Mouse (Mus musculus): ENCODE measurements around the gene Pdk4.
A peak's percentile ranks its signal among the peaks of the same experiment; 100 is the strongest.

Pdk4 gene

DNA sequence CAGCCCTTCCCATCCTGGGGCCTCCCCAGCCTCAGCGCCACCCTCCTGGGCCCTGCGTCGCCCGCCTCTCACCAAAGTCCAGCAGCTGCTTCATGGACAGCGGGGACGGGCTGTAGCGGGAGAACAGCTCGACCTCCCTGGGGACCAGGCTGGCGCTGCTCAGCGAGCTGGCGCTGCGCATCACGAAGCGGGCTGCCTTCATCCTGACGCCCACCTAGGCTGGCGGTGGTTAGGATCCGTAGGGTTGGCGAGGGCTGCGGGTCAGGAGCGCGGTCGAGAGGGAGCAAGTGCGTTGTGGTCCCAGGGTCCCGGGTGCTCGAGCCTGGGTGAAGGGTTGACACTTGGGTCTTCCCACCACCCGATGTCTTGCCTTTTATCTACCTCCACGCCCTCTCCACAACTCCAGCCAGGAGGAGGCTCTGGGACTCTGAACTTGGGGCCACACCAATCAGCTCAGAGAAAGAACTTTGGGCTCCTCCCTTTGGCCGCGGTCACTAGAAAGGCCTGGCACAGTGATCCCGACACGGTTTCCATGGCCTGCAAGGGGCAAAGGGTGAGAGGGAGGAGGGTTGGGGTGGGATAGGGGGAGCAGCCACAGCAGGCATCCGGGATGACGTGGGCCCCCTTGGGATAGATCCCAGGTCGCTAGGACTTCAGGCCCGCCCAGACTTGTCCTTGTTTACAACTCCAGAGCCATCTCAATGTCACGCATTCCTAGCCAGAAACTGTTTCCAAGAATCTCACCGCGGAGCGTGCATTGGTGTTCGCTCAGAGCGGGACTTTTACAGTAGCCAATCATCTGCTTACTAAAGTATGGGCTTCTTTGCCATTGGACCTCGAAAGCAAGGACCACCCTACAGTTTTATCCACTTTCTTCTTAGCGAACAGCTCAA, at the start of gene Pdk4:
Pdk4 (minus strand) TSS at position 349 of the 893 bp plus-strand sequence.
- DNase-seq (ENCODE audit: extremely low read depth, insufficient read length, low spot score) = peak; percentile 94

DNA sequence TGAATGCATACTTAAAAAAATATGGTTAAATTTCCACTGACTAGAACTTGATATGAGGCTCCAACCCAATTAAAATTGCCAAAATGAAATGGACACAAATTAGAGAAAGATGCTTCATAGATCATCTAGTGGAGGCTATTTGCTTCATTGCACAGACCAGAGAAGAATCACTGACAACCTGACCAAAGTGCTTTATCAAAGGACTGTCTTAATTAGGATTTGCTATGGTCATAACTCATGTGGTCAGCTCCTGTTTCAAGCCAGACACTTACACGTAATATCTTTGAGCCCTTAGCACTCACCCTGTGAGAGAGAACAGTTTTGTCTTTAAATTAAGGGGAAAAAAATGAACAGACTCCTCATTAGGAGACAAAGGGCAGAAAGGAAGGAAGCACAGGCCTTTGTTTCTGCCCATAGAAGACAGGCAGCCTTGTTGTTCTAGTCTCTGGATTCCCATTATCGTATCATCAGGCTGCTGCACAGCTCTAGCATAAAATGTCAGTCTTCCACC, 41.8 kb upstream of the Pdk4 start:
- DNase-seq (ENCODE audit: extremely low read depth, insufficient read length, low spot score) = no peak

DNA sequence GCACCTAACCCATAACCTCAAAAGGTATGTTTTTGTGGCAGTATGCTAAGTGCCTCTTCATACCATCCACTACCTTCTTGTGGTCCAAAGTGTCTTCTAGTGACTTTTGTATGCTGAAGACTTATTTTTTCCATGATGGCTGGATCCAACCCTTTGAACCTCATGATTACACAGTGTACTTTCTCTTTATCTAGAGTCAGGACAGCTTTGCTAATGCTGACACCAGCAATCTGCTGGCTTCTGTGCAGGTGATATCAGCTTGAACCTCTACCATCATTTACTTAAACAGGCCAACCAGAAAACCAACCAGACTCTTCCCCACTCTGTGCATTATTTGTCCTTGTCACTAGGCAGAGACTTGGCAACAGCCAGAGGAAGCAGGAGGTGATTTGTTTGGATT, 39.6 kb upstream of the Pdk4 start:
- no peak for DNase-seq (ENCODE audit: extremely low read depth, insufficient read length, low spot score)

DNA sequence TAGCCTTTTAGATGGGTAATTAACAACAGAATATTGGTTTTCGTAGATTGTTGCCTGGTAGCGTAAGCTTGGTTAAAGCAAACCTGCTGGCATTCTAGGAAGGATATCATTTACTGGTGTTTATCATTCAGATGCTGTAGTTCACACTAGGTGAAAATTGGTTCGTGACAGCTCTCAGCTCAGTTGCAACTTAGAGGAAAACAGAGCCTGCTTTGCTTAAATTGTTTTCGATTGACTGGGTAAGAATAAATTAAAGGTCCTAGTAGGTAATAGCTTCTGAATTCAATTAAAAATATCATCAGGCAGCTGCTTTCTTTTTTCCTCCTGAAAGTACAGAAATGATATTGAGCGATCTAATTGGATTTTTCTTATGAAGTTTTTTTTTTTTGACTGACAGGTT, 21.0 kb upstream of the Pdk4 start:
- no peak for DNase-seq (ENCODE audit: extremely low read depth, insufficient read length, low spot score)

DNA sequence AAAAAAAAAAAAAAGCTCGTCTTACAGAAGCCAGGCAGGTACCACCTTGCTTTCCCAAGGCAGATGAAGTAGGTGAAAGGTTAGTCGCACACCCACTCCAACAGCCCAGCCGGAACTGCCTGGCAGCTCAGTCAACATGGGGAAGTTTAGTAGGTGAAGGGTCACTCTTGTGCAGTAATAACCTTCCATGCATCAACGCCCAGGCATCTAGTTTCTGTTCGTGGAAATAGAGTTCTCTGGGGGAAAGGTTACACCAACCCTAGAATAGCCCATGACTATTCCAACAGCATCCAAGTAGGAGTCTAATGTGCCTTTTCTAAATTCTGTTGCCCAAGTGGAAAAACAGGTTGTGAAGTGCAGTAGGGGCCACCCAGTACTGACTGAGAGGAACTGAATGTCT, 13.6 kb upstream of the Pdk4 start:
- DNase-seq (ENCODE audit: extremely low read depth, insufficient read length, low spot score) = no peak

DNA sequence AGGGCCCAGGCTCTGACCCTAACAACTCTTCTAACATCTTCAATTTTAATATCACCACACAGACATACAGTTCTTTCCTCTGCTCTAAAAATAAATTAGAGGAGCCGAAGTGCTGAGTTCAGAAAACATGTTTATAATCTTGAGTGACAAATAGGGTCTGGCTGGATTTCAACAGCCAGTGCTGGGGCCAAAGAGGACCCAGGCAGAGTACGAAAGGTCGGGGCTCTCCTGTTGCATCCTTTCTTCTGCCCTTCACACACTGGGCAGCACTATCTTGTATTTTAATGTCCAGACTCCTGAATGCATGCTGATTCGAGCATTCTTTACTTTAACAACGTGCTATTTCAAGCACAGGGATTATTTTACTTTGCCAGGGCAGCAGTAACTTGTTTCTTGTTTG, 13.2 kb upstream of the Pdk4 start:
- no peak for DNase-seq (ENCODE audit: extremely low read depth, insufficient read length, low spot score)

DNA sequence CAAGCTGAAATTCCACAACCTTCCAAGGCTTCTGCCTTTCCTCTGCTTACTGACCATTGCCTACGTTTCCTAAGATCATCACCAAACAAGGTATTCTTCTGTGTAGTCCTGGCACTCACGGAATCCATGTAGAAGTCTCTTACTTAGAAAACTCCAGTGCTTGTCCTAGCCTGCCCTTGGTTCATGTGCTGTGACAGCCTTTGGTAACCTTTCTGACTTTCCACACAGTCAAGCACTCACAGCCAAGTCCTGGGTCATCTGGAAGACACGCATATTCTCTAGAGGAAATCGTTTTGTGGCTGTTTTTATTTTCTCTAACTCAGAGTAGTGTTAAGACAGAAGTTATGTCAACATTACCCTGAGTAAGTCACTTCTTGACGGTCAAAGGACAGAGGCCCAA, 11.7 kb upstream of the Pdk4 start:
- DNase-seq (ENCODE audit: extremely low read depth, insufficient read length, low spot score) = no peak

DNA sequence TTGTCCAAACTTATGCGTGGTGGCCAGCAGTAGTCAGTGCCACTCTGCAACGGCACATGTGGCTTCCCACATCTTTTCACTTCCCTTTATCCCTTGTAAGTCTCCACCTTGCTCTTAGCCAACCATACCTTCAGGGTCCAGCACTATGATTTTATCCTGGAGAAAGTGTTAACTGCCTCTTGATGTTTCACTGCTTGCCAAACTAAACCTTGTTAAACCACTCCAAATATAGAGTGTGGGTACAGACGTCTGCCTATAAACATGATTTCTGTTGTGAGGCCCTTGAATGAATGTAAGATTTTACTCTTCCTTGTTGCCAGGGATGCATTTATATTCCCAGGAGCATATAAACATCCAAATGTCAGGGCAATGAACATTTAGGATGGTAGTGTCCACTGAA, 10.2 kb upstream of the Pdk4 start:
- no peak for DNase-seq (ENCODE audit: extremely low read depth, insufficient read length, low spot score)

DNA sequence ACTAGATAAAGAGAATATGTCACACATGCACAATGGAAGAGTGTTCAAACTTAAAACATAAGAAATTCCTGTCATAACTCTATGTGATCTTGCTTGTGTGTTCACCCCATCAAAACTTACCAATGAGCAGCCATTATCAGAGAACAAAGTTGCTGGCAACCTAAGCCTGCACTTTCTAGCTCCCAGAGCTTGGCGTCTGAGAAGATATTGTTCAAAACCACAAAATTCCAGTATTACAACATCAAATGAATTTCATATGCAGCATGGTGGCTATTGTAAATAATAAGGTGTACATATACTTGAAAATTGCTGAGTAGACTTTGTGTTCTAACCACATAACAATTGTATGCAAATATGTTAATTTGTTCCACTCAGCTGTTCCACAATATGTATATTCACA, 6.7 kb upstream of the Pdk4 start:
- no peak for DNase-seq (ENCODE audit: extremely low read depth, insufficient read length, low spot score)

DNA sequence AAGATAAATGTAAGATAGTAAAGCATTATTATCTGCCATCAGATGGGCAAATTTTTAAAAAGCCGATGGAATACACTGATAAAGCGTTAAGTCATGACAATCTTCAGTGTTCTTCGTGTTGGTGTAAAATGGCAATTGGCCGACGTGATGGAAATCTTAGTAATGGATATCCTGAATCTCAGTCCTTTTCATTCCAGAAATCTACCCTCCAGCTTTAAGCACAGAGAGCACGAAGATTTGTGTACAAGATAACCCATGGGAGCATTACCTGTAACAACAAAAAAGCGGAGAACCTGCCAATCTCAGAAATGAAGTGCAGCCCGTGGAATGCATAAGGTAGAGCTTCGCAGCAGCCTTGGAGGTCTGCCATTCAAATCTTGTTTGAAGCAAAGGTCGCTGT, 5.4 kb upstream of the Pdk4 start:
- DNase-seq (ENCODE audit: extremely low read depth, insufficient read length, low spot score) = no peak

DNA sequence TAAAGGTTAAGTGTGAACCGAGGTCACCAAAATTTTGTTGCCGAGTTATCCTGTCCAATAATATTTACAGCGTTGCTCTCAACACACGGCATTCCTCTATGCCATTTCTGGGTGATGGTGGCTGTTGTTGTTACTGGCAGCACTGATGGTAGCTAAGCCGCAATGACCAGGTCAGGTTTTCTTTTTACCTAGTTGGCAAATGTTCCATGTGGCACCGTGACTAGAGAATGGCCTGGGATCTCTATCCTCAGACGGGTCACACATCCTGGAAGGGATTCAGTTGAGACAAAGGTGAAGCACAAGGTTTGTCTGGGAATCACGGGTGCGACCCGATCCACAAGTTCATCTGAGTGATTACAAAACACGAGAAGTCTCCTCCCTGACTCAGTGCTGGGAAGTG, 2.6 kb upstream of the Pdk4 start:
- DNase-seq (ENCODE audit: extremely low read depth, insufficient read length, low spot score) = no peak

DNA sequence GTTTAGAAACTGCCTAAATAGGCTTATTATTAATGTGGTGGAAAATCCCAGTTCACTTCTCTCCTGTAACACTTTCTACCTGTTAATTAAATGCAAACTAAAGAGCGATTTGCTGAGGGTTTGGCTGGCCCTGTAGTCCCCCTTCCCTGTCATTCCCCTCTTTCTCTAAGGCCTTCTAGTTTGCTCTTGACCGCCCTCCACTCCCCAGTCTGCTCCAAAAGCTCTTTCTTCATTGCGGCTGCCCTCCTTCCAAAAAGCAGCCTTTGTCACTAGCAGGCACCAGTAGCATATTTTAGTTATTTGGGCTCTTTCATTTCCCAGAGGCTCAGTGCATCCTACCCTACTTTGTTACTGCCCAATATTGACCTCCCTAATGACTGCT, 736 bp upstream of the Pdk4 start:
- DNase-seq (ENCODE audit: extremely low read depth, insufficient read length, low spot score) = peak; percentile 13

DNA sequence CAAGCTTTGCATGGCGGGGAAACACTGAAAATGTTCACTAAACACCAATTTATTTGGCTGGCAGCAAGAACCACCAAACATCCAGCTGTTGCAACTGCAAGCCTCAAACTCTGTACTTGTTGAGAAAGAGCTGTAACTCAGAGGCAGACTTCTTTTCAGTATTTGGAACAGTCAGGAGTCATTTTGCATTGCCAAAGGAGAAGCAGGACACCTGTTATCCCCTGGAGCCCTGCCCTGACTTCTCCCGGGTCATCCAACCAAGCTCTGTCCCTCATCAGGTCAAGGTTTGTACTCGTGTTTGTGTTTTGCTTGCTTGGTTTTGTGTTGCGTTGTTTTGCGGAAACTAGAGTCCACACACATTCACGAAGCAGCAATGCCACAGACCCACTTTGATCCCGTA, 11.1 kb downstream of the Pdk4 start:
- no peak for DNase-seq (ENCODE audit: extremely low read depth, insufficient read length, low spot score)

DNA sequence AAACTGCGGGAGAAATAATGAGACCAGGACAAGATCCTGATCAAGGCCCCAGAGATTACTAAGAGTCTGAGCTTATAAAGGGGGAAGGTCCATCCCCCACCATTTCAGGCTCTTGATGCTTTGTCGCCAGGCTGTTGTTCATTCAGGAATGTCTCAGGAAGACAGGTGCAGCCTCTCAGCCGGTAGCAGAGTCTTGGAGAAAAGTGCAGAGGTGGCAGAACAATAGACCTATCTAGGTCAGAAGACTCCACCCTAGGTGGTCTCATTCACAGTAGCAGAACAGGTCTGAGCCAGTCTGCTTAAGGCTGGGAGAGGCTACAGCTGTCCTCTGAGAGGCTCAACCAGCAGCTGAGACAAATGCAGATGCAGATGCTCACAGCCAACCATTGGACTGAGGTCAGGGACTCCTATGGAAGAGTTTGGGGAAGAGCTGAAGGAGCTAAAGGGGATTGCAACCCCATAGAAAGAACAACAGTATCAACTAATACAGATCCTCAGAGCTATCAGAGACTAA, 13.8 kb downstream of the Pdk4 start:
- DNase-seq (ENCODE audit: extremely low read depth, insufficient read length, low spot score) = no peak

DNA sequence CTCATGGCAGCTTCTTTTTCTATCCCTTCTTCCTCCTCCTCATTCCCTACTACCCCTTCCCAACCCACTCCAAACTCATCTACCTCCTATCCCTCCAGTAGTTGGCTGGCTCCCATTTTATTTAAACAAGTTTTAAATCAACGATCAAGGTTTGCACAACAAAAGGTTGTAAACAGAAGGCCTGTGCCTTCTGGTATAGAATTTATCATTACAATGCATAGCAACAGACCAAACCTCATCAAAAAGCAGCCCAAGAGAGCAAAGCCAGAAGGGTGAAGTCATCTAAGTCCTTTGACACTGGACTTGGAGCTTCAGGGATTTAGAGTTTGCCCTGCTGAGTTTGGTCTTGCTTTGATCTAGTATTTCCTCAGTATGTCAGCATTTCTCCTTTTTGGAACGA, 15.0 kb downstream of the Pdk4 start:
- DNase-seq (ENCODE audit: extremely low read depth, insufficient read length, low spot score) = no peak

DNA sequence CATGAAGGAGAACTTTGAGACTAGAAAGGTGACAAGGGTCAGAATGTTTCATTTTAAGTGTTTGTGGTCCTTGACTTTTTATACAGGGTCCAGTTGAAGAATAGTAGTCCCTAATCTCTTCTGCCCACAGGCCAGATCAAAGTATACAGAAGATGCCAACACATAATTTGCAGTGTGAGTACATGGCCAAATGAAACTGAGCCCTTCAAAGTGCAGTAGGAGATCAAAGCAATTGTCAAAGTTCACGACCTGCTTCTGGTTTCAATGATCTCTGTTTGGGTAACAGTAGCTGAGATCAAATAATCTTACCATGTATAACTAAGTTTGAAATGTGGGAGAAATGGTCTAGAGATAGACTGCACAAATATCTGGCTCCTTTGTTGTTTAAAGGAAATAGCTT, 22.1 kb downstream of the Pdk4 start:
- DNase-seq (ENCODE audit: extremely low read depth, insufficient read length, low spot score) = no peak

DNA sequence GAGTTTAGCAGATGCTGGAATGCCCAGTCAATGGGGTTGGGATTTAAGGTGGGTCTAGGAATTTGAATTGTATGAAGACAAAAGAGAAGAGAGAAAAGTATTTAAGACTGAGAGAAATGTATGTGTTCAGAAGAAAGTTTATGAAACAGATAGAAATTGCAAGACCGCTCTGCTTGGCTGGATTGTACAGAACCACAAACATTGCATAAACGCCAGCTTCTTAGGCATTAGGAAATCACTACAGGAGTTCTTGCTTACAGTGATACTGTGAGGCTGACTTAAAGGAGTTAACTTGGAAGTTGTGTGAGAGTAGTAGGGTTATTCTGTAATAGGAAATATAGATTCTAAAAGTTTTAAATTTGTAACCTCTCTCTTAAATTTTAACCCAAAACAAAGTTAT, 23.4 kb downstream of the Pdk4 start:
- no peak for DNase-seq (ENCODE audit: extremely low read depth, insufficient read length, low spot score)

DNA sequence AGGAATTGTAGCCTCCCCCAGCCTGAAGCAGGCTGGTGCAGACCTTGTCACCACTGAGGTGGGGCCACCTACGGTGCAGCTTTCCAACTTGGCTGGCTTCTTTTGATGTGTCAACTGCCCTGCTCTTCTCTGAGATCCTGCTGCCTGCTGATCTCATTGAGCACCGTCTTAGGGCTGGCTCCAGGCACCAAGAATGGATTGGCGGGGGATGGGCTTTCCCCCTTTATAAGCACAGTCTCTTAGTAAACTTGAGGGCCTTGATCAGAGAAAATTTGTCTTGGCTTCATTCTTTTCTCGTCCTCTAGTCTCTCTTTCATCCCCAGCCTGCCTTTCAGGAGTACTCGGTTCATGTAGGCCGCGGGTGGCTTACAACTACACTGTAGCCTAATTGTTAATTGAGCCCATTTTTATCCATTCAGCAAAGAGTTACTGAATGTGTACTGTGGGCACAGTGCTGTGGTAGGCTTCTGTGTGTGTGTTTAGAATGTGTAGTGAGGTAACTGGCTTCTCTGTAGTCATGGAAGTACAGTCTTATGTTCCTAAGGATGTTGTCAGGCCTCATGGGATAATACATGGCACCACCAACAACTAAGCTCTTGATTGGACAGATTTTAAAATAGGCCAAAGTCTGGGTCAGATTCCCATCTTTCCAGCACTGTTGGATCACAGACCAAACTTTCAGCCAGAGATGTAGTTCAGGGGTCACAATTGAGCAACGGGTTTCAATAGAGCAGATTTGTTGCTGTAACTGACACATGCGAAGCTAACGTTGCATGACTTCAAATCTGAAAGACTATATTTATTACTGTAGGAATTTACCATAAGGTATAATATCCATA, 25.4 kb downstream of the Pdk4 start:
- DNase-seq (ENCODE audit: extremely low read depth, insufficient read length, low spot score) = no peak

DNA sequence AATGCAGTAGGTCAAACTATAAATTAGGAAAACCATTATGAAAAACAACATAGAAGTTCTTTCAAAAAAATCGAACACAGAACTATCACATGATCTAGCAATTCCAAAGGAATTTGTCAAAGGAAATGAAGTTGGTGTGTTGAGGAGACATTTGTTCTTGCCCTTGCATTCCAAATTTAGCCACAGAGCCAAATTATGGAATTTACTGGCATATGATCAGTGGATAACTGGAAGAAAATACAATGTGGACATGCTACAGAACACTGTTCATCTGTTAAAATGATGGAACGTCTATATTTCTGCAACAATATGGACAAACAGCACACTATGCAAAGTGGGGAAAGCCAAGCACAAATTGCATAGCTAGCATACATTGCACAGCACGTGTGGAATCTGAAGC, 40.3 kb downstream of the Pdk4 start:
- DNase-seq (ENCODE audit: extremely low read depth, insufficient read length, low spot score) = no peak

DNA sequence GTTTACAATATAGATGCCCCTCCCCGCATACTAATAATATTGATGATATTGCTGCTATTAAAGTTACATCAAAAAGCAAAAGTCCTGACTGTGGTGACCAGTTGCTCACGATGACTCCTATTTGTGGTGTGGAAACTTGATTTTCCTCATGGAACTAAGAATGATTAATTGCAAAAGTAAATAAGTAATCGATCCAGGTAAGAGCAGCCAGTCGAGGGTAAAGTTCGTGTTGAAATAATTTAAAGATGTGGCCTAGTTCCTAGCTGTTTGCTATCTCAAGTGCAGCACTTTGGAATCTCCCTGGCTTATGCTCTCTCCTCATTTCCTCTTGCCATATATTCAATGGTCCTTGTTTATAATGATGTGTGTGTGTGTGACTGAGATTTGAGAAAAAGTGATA, 46.2 kb downstream of the Pdk4 start:
- DNase-seq (ENCODE audit: extremely low read depth, insufficient read length, low spot score) = no peak

DNA sequence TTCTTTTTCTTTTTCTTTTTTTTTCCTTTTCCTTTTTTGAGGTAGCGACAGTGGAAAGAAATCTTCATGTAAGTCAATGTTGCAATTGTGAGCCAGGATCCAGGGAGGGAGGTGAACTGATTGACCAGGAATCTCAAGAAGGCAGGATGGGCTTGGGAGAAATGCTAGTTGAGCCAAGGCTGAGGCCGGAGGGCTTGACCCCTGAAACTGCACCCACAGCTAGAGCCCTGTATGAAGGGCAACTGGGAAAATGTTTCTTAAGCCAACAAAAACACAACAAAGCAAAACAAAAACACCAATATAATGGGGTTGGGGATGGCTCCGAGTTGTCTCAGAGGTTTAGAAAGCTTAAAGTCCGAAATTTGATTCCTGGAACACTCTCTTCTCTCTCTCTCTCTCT, 47.7 kb downstream of the Pdk4 start:
- DNase-seq (ENCODE audit: extremely low read depth, insufficient read length, low spot score) = no peak

DNA sequence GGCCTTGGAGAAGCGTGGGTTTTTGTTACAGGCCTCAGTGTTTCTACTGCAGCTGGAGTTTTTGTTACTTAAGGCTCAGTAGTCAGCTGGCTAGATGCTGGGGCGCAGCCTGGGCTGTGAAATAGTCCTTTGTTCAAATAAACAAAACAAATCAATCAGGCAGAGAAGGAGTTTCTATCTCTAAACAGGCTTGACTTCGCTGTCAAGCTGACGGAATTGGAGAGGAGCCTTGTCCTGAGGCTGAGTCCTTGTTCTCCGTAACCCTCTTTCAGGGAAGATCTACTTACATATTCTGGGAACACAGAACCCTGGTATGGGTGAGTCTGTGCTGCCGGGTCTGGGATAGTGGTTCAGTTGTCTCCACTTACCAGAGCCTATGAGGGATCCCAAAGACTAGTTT, 48.6 kb downstream of the Pdk4 start:
- no peak for DNase-seq (ENCODE audit: extremely low read depth, insufficient read length, low spot score)

All from 3134 (cell line).